Mouse (Mus musculus) CH12.LX (cell line): ENCODE measurements around the gene Smdt1. TPM values are rescaled to one million over a fixed set of nuclear protein-coding genes. Genes with fewer than 3 reads are reported as not detected.
"Not testable (repeated sequence)": the region's sequence is repeated elsewhere in the genome, so short reads cannot be mapped to it uniquely, and the experiment has no call there.

ENCODE experiments used
- DNase-seq: peaks from one replicate; pipeline ENCODE4 v3.0.0-alpha.2; 2013; ENCODE audit errors: extremely low read depth
- H3K27ac ChIP-seq: 2 replicates; pipeline ENCODE4 v1.5.1; 2012; ENCODE audit warnings: low read depth, mild to moderate bottlenecking, control low read depth, moderate library complexity; ENCODE audit not compliant: insufficient read depth
- H3K27me3 ChIP-seq: replicated peaks from 2 replicates; pipeline ENCODE3; 2012; ENCODE audit warnings: inconsistent platforms
- H3K36me3 ChIP-seq, 2 experiments: replicated peaks in 1 of 2; 2 replicates each; pipeline versions ENCODE3 to v1.6.1; 2012; ENCODE audit warnings: inconsistent platforms in 1 of 2, low read length in 1 of 2, mild to moderate bottlenecking in 1 of 2, mixed read lengths in 1 of 2, moderate library complexity in 1 of 2; ENCODE audit not compliant: control insufficient read depth in 1 of 2, insufficient read depth in 1 of 2
- H3K4me1 ChIP-seq, 2 experiments: 2 replicates each; pipeline ENCODE4 v1.6.1; 2012; ENCODE audit warnings: inconsistent platforms in 1 of 2, moderate library complexity in 1 of 2; ENCODE audit not compliant: insufficient read depth in 2 of 2, control insufficient read depth in 1 of 2
- H3K4me2 ChIP-seq: 2 replicates; pipeline ENCODE4 v1.6.1; 2012; ENCODE audit warnings: low read depth, mild to moderate bottlenecking, control low read depth; ENCODE audit not compliant: poor library complexity, insufficient read depth, severe bottlenecking
- H3K4me3 ChIP-seq, 3 experiments: fragments of 150-350 bp in 1 of 3; sonication (generic) in 1 of 3; replicated peaks in 1 of 3; 2 replicates each; pipeline versions ENCODE3 to v1.5.1; 2011 to 2012; ENCODE audit warnings: low read depth in 2 of 3, low read length in 2 of 3, mild to moderate bottlenecking in 2 of 3, moderate library complexity in 2 of 3, control low read depth in 1 of 3, improper control_type of control experiment in 1 of 3, inconsistent platforms in 1 of 3, mixed read lengths in 1 of 3; ENCODE audit not compliant: poor library complexity in 1 of 3
- H3K79me2 ChIP-seq: replicated peaks from 2 replicates; pipeline ENCODE4 v1.6.1; 2012; ENCODE audit warnings: mild to moderate bottlenecking, moderate library complexity; ENCODE audit not compliant: control insufficient read depth, poor library complexity, insufficient read depth, severe bottlenecking; ENCODE audit errors: extremely low read depth
- H3K9ac ChIP-seq: 2 replicates; pipeline ENCODE4 v1.6.1; 2012; ENCODE audit warnings: low read depth, mild to moderate bottlenecking, control low read depth, moderate library complexity; ENCODE audit not compliant: insufficient read depth
- H3K9me3 ChIP-seq: replicated peaks from 2 replicates; pipeline ENCODE3; 2012; ENCODE audit warnings: low read length, inconsistent platforms, mixed read lengths
- CHD1 ChIP-seq: IDR thresholded peaks from 2 replicates; pipeline ENCODE4 v1.6.1; 2012; ENCODE audit warnings: low read depth, low read length, improper control_type of control experiment, inconsistent platforms
- CTCF ChIP-seq, 2 experiments: IDR thresholded peaks in 1 of 2; conservative IDR thresholded peaks in 1 of 2; 2 replicates each; pipeline ENCODE4 v1.5.1; 2011 to 2012; ENCODE audit warnings: low read depth in 2 of 2, low read length in 2 of 2, improper control_type of control experiment in 1 of 2, inconsistent platforms in 1 of 2, mild to moderate bottlenecking in 1 of 2, moderate library complexity in 1 of 2
- JUN ChIP-seq: IDR thresholded peaks from 2 replicates; pipeline ENCODE4 v1.6.1; 2011; ENCODE audit warnings: low read depth, mild to moderate bottlenecking, low read length, improper control_type of control experiment, moderate library complexity; ENCODE audit not compliant: insufficient read depth
- KAT2A ChIP-seq: IDR thresholded peaks from 2 replicates; pipeline ENCODE4 v1.6.1; 2012; ENCODE audit warnings: low read length, improper control_type of control experiment, inconsistent platforms; ENCODE audit not compliant: insufficient replicate concordance
- MAFK ChIP-seq: IDR thresholded peaks from 2 replicates; pipeline ENCODE4 v1.6.1; 2011; ENCODE audit warnings: low read length, improper control_type of control experiment; ENCODE audit not compliant: insufficient replicate concordance
- MAZ ChIP-seq: IDR thresholded peaks from 2 replicates; pipeline ENCODE4 v1.6.1; 2012; ENCODE audit warnings: low read depth, mild to moderate bottlenecking, inconsistent platforms, low read length, improper control_type of control experiment, moderate library complexity
- PAX5 ChIP-seq: IDR thresholded peaks from 2 replicates; pipeline ENCODE4 v1.6.1; 2012; ENCODE audit warnings: low read length, inconsistent platforms, mixed read lengths
- SIN3A ChIP-seq: IDR thresholded peaks from 2 replicates; pipeline ENCODE4 v1.6.1; 2012; ENCODE audit warnings: low read length, improper control_type of control experiment, inconsistent platforms
- TBP ChIP-seq: conservative IDR thresholded peaks from 2 replicates; pipeline ENCODE4 v1.6.1; 2011; ENCODE audit warnings: low read depth, low read length, improper control_type of control experiment
- UBTF ChIP-seq: IDR thresholded peaks from 2 replicates; pipeline ENCODE4 v1.6.1; 2012; ENCODE audit warnings: low read depth, mild to moderate bottlenecking, inconsistent platforms, low read length, improper control_type of control experiment, moderate library complexity
- USF1 ChIP-seq: IDR thresholded peaks from 2 replicates; pipeline ENCODE4 v1.6.1; 2014; ENCODE audit warnings: low read depth, mild to moderate bottlenecking, inconsistent platforms, low read length, improper control_type of control experiment
- ZC3H11A ChIP-seq: IDR thresholded peaks from 2 replicates; pipeline ENCODE4 v1.6.1; 2012; ENCODE audit warnings: low read depth, mild to moderate bottlenecking, inconsistent platforms, low read length, improper control_type of control experiment
- ZKSCAN1 ChIP-seq: IDR thresholded peaks from 2 replicates; pipeline ENCODE4 v1.6.1; 2012; ENCODE audit warnings: low read depth, inconsistent platforms, low read length, improper control_type of control experiment, borderline replicate concordance
- ZMIZ1 ChIP-seq: IDR thresholded peaks from 2 replicates; pipeline ENCODE4 v1.6.1; 2012; ENCODE audit warnings: low read depth, mild to moderate bottlenecking, inconsistent platforms, low read length, improper control_type of control experiment
- dilution Hi-C: fragments of 300-500 bp; cut with MboI; formaldehyde crosslinking; loops from 2 replicates; pipeline ENCODE4 v1.14.3; 2020; ENCODE audit warnings: low sequenced_read_pairs; ENCODE audit not compliant: extremely low pct_unique_long_range_greater_than_20kb, extremely low pct_ligation_motif_present
- in situ Hi-C: fragments of 300-500 bp; cut with MboI; formaldehyde crosslinking; loops from 3 replicates; pipeline ENCODE4 v1.14.3; 2019; ENCODE audit warnings: low sequenced_read_pairs, low pct_ligation_motif_present, low pct_unique_long_range_greater_than_20kb, mixed read lengths
- polyA plus RNA-seq: library from polyadenylated mRNA; unstranded; fragments of >175 nt; gene quantifications from 2 replicates; pipeline ENCODE4 v1.2.1, GENCODE M21; 2012; ENCODE audit warnings: low read depth; ENCODE audit not compliant: insufficient read length
- total RNA-seq, 2 experiments: library from RNA; depleted of rRNA; stranded (reverse); fragments of 300-350 nt in 1 of 2; fragments of >200 nt in 1 of 2; gene quantifications; 2 replicates each; pipeline ENCODE4 v1.2.3; 2012 to 2014

The Smdt1 gene
- total and polyA plus RNA-seq, 3 experiments, result 112 to 171 (median 138) TPM

GRCm38 (mm10) chr15:82364561-82364960 is 25.8 kb downstream of the Smdt1 start:
- in situ Hi-C loops, H3K9ac ChIP-seq, H3K4me1 ChIP-seq, DNase-seq, H3K9me3 ChIP-seq, H3K4me3 ChIP-seq, H3K27ac ChIP-seq, H3K27me3 ChIP-seq, H3K36me3 ChIP-seq, H3K79me2 ChIP-seq, dilution Hi-C loops: not testable (repeated sequence)
- H3K4me2 ChIP-seq, result peak overlapping the region; percentile 40; the same call in 1 of the 2 replicates

GRCm38 (mm10) chr15:82368146-82368545 is 29.4 kb downstream of the Smdt1 start:
- Histone ChIP-seq H3K4me1 (peaks cover 0 to 8% of the 10 kb centered on the region in 2 experiments; a peak in 2 of 4 replicates), H3K27me3 (peaks cover 26% of the 10 kb centered on the region), H3K79me2 (no peaks in the 10 kb centered on the region), H3K36me3 (no peaks in the 10 kb centered on the region), H3K9me3 (no peaks in the 10 kb centered on the region), H3K4me3 (no peak overlapping the region), H3K9ac (no peak overlapping the region), H3K4me2 (no peak overlapping the region), H3K27ac (no peak overlapping the region)
- TF ChIP-seq MAFK (no peak), SIN3A (no peak), JUN (no peak), ZMIZ1 (no peak), ZC3H11A (no peak), CHD1 (no peak), TBP (no peak), ZKSCAN1 (no peak), CTCF (conservative IDR thresholded peaks at IDR 0.05 in 1 of 2, IDR thresholded peaks at IDR 0.05 in 1 of 2; ENCODE audit: low read depth in 2 of 2, low read length in 2 of 2) (no peak)
- DNase-seq, result no peak
- in situ Hi-C loops (no loop called here), dilution Hi-C loops (no loop called here)

GRCm38 (mm10) chr15:82368851-82369250 is 30.1 kb downstream of the Smdt1 start:
- TF ChIP-seq MAZ (no peak), MAFK (no peak), UBTF (no peak), KAT2A (no peak), USF1 (no peak), PAX5 (no peak), SIN3A (no peak), ZMIZ1 (no peak)
- no peaks in the 10 kb centered on the region for H3K9me3 ChIP-seq
- no peak overlapping the region for H3K4me2 ChIP-seq
- H3K4me3 ChIP-seq, result no peak overlapping the region
- no peaks in the 10 kb centered on the region for H3K79me2 ChIP-seq
- peaks cover 34% of the 10 kb centered on the region for H3K27me3 ChIP-seq
- dilution Hi-C loops (no loop called here), in situ Hi-C loops (no loop called here)
- peaks cover 0 to 8% of the 10 kb centered on the region in 2 experiments; a peak in 2 of 4 replicates for H3K4me1 ChIP-seq
- no peak for DNase-seq
- H3K9ac ChIP-seq, result no peak overlapping the region
- H3K27ac ChIP-seq, result no peak overlapping the region
- H3K36me3 ChIP-seq, result no peaks in the 10 kb centered on the region
